Mouse (Mus musculus) left cerebral cortex, adult 2 months (tissue): ENCODE measurements at regions not wholly inside any gene's neighbourhood (a gene's known extent, or its start where the extent isn't known, plus 50 kb on each side); places are given as distances from the start of the nearest gene placed in this dataset.
"Not testable (repeated sequence)": the region's sequence is repeated elsewhere in the genome, so short reads cannot be mapped to it uniquely, and the experiment has no call there.

ENCODE experiments used
- DNase-seq, 2 experiments: peaks; one replicate each; pipeline ENCODE4 v3.0.0; 2021 to 2022; ENCODE audit warnings: low spot score in 2 of 2, mixed read lengths in 1 of 2; ENCODE audit errors: extremely low spot score in 1 of 2
- H3K27ac ChIP-seq: fragments of 200-600 bp; 2 replicates; pipeline ENCODE4 v1.8.1; 2022
- H3K4me3 ChIP-seq: fragments of 200-600 bp; 2 replicates; pipeline ENCODE4 v1.8.1; 2022
- CTCF ChIP-seq: fragments of 200-600 bp; IDR thresholded peaks from 2 replicates; pipeline ENCODE4 v1.8.1; 2022; ENCODE audit warnings: antibody characterized with exemption, mild to moderate bottlenecking, moderate library complexity
- intact Hi-C: fragments of 180-260 bp; cut with DNase I; formaldehyde crosslinking; loops from one replicate; pipeline ENCODE4 v1.15.1; 2025

DNA sequence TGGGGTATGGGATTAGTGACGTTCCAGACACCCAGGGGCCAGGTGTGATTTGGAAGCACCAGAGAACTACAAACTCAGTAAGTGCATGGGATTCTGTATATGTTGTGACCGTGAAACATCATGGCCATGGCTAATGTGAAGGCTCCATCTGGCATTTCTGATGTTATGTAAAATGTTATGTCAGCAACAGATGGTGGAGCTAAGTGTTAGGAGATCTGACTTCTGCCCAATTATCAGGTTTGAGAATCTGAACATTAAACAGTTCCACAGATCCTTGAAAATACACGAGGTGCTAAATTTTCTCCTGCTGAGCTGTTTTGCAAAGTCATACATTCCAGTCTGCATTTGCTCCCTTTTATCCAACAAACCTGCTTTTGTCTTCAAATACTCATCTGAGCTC lies 223.6 kb upstream of the Egfl6 start:
- TF ChIP-seq CTCF: no peak
- intact Hi-C loops: loop anchor here (2.0 kb wide), 1 partner anchor 146 kb away; no protein-coding TSS in a partner anchor
- Histone ChIP-seq H3K4me3 (no peak overlapping the region), H3K27ac (peak overlapping the region; percentile 54; the same call in 1 of the 2 replicates)
- peak in 1 of 2 experiments; percentile 16 for DNase-seq

DNA sequence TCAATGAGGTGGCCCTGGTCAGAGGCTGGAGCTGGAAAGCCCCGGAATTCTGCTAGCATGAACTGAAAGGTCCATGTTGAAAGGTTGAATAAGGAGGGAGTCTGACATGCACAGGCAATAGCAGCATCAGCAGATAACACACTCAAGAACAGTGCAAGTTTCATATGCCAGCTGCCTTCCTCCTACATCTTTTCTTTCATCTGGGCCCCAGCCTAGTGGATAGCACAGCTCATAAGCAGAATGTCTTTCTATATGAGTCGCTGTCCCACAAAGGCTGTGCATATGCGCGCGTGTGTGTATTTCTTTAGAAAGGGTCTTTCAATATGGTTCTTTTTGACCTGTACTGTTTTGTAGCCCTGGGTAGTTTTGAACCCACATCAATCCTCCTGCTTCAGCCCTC lies 222.7 kb upstream of the Egfl6 start:
- DNase-seq: no peak
- intact Hi-C loops: loop anchor here (2.0 kb wide), 1 partner anchor 145 kb away; no protein-coding TSS in a partner anchor

DNA sequence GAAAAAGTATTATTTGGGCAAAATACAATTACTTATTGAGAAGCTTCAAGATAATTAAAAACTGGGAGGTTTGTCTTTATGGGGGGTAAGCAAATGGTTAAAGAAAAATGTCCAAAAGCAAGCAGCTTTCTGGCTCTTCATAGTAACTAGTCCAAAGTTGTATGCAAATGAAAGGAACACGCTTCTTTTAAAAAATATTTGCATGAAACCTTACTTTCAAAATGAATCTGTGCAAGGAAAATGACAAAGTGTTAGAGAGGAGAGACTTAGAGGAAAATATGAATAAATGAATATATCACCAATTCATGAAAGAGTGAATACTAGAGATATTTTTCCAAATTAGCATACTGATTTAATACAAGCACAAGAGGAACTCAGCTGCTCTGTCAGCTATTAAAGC lies 220.4 kb upstream of the Egfl6 start:
- Histone ChIP-seq H3K27ac (no peak overlapping the region), H3K4me3 (no peak overlapping the region)
- DNase-seq: no peak
- no peak for TF ChIP-seq CTCF
- intact Hi-C loops: no loop called here

More for the DNA sequence above, 222.7 kb upstream of the Egfl6 start:
- TF ChIP-seq CTCF: no peak
- H3K27ac ChIP-seq: peak overlapping the region; percentile 54
- no peak overlapping the region for H3K4me3 ChIP-seq

DNA sequence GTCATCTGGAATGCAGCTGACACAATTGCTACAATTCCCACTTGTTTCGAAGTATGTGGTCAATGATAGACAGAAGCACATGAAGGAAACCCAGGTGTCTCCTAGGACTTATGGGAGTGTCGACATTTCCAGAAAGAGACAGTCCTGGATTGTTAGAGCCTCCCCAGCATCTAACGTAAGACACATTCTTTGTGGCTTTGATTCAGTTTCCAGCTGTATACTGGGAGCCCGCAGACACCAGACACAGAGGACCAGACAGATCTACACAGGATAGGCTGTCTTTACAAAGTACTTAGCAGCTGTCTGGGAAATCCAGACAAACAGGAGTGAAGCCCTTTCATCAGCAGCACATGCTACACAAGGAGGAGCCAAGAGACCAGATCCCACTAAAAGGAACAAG lies 220.0 kb upstream of the Egfl6 start:
- Histone ChIP-seq H3K4me3 (no peak overlapping the region), H3K27ac (no peak overlapping the region)
- no peak for DNase-seq
- intact Hi-C loops: no loop called here
- TF ChIP-seq CTCF: no peak

DNA sequence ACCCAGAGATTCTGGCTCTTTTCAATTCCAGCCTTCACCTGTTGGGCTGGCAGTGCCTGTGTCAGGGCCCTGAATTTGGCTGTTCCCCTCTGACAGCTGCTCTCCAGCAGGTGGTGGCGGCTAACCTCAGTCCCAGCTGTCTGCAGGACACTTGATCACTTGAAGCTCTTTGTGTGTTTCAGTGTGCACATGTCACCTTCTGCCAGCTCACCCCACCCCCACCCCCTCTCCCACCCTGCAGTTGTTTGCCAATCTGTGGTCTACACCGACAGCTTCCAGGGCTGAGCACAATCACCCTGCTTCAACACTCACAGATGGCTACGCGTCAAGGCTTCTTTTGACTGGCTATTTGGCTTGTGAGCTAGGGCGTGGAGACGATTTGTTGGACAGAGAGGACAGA lies 217.7 kb upstream of the Egfl6 start:
- intact Hi-C loops: no loop called here
- no peak for DNase-seq
- no peak overlapping the region for H3K27ac ChIP-seq
- no peak overlapping the region for H3K4me3 ChIP-seq
- no peak for TF ChIP-seq CTCF

DNA sequence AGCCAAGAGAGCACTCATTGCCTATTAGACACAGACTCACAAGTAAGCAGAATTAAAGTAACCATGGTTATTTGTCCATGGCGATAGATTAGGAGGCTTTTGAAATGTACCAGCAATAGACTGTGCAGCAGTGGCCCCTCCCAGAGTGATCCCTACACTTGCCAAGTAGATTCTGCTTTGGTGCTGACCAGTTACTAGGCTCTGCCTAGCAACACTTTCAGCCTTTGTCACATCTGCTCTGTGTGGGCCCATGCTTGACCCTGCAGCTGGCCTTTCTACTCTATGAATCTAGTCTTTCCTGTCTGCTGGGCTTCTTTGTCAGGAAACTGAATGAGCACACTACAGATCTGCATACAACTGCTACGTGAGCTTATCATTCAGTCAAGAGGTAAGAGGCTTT lies 215.5 kb upstream of the Egfl6 start:
- Histone ChIP-seq H3K4me3 (no peak overlapping the region), H3K27ac (no peak overlapping the region)
- no peak for TF ChIP-seq CTCF
- intact Hi-C loops: no loop called here
- no peak for DNase-seq

DNA sequence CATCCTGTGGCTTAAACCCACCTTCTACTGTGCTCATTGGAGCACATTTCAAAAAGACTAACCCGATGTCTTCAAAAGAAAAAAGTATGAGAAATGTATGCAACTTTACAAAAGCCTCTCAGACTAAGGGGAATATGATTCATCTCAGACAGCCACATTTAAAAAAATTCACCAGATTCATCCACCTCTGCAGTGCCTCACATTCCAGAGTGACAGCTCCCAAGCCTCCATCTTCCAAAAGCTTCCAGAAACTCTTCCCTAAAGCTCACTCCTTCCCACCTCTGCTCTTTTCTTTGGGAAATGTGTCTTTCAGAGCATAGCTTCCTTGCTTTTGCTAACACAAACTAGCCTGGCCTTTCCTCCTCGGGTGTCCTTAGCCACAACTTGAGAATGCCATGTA lies 210.1 kb upstream of the Egfl6 start:
- no peak for DNase-seq
- intact Hi-C loops: loop anchor here (5.0 kb wide), 1 partner anchor 412 kb away; the partner anchor contains the start of gene Tmsb4x
- H3K27ac ChIP-seq: no peak overlapping the region

DNA sequence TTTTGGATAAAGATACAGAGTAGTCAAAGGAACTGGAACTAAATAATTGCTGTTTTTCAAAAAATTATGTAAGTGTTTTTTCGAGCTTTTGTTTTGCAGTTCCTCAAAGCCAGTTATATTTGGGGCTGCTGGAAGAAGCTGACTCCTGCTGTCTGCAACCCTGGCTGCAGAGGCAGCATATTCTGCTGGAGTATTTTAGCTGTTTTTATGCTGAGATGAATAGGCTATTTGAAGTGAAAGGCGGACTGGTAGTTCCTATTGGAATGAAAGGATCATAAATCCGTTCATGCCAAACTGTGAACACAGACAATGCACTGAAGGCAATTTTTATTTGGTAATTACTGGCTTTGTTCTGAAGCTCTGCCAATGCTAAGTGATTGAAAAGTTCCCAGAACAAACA lies 203.5 kb upstream of the Egfl6 start:
- intact Hi-C loops: loop anchor here (5.0 kb wide), 1 partner anchor 127 kb away; no protein-coding TSS in a partner anchor
- no peak overlapping the region for H3K4me3 ChIP-seq
- no peak; the same call in none of the 2 replicates for TF ChIP-seq CTCF
- H3K27ac ChIP-seq: peak overlapping the region; percentile 20; the same call in 1 of the 2 replicates
- no peak for DNase-seq

More for the DNA sequence above, 210.1 kb upstream of the Egfl6 start:
- TF ChIP-seq CTCF: no peak
- H3K4me3 ChIP-seq: no peak overlapping the region

DNA sequence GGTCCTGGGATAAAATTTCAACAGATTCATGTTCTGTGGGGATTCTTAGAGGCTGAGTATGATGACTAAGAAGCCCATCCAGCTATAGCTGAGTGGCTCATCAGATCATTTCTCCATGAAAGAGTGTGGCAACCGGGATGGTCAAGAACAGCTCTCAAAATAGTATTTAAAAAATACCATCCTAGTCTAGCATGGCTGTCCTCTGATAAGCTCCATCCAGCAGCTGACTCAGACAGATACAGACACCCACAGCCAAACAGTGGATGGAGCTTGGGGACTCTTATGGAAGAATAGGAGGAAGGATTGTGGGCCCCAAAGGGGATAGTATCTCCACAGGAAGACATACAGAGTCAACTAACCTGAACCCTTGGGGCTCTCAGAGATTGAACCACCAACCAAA lies 201.6 kb upstream of the Egfl6 start:
- not testable (repeated sequence) for H3K4me3 ChIP-seq, H3K27ac ChIP-seq, DNase-seq
- intact Hi-C loops: loop anchor here (5.0 kb wide), 1 partner anchor 125 kb away; no protein-coding TSS in a partner anchor

DNA sequence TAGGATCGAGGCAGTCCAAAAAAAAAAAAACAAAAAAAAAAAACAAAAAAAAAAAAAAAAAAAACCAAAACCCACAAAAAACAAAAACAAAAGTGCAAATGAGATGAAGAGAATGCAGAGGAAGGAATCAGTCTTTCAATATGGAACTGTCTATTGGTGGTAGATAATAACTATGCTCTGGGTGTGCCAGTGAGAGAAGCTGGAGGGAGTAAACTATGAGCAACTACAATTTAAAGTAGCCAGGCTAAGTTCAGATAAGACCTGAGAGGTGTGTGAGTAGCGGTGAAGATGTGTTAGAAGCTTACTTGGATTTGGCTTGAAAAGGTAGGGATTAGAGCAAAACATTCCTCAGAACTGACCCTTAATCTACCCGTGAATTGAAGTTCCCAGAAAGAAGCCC lies 200.1 kb upstream of the Egfl6 start:
- Histone ChIP-seq H3K27ac (no peak overlapping the region), H3K4me3 (no peak overlapping the region)
- no peak for DNase-seq
- TF ChIP-seq CTCF: no peak
- intact Hi-C loops: loop anchor here (5.0 kb wide), 1 partner anchor 123 kb away; no protein-coding TSS in a partner anchor

DNA sequence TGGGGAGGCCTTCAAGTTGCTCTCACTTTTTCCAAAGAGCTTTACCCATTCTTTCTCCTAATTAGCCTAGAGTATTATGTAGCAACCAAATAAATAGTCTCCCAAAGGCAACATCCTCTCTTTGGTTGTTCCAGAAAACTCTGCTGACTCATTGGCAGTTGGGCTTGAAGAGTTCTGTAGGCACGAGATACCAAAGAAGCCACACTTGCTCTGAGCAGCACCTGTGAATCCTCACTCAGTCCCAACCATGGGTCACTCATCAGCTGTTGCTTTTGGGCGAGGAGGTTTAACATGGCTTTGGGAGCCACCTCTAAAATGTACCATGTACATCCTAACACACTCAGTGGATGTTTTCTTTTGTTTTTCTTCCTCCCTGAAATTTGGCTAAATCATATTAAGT lies 197.9 kb upstream of the Egfl6 start:
- no peak for TF ChIP-seq CTCF
- DNase-seq: no peak
- Histone ChIP-seq H3K27ac (no peak overlapping the region), H3K4me3 (no peak overlapping the region)
- intact Hi-C loops: no loop called here

DNA sequence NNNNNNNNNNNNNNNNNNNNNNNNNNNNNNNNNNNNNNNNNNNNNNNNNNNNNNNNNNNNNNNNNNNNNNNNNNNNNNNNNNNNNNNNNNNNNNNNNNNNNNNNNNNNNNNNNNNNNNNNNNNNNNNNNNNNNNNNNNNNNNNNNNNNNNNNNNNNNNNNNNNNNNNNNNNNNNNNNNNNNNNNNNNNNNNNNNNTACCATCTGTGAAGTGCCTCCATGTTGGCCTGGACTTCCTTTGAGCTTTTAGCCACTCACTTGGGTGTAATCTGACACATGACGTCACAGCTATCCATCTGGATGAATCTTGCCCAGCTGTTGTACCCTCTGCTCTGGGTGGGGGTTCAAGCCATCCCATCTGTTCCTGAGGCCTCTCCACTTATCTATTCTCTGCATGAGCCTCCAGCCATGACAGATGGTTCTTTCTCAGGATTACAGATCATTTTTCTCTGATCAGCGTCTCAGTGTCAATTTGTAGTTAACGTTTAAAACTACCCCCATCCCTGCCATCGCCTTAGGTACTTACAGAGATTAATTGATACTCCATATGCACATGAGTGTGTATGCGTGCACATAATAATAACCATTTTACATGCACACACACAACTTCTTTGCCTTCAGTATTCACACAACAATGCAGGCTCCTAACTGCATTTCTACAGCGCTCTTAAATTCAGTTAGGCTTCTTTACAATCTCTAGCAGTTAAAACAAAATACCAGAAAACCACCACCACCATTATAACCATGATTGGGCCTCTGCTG lies 194.0 kb upstream of the Egfl6 start:
- intact Hi-C loops: no loop called here
- no peak overlapping the region for H3K4me3 ChIP-seq
- no peak for DNase-seq
- H3K27ac ChIP-seq: no peak overlapping the region
- no peak for TF ChIP-seq CTCF

DNA sequence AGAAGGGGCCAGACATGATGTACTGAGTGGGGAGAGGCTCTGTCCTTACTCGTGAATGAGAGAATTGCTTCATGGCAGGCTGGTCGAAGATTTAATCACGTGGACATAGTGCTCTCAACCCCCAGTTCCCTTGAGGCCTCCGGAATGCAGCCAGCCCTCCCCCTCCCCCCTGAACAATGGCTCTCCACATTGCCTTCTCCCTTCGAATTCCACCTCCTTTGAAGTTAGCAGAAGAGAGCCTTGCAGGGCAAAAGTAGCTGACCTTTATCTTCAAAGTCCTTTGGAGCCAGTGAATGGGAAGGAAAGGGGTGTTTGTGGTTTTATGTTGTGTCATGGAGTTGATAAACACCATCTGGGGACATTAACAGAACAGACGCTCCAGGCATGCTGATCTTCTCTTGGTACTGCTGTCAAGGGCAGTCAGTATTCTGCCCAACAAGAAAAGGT lies 187.9 kb upstream of the Egfl6 start:
- DNase-seq: no peak
- no peak overlapping the region for H3K27ac ChIP-seq
- H3K4me3 ChIP-seq: no peak overlapping the region
- no peak for TF ChIP-seq CTCF
- intact Hi-C loops: no loop called here
